Mouse (Mus musculus) left cerebral cortex, postnatal 4 days (tissue): ENCODE measurements at regions not wholly inside any gene's neighbourhood (a gene's known extent, or its start where the extent isn't known, plus 50 kb on each side); places are given as distances from the start of the nearest gene placed in this dataset.
A peak's percentile ranks its signal among the peaks of the same experiment; 100 is the strongest.

Experiments
- DNase-seq: peaks from one replicate; pipeline ENCODE4 v3.0.0-alpha.2; 2022
- intact Hi-C: fragments of 180-260 bp; cut with DNase I; formaldehyde crosslinking; loops from one replicate; pipeline ENCODE4 v1.15.1; 2025

GRCm38 (mm10) chr1:114456406-114456805 lies 1228.2 kb upstream of the Cntnap5a start:
- DNase-seq: no peak
- intact Hi-C loops: no loop called here

- intact Hi-C loops: no loop called here
- DNase-seq: no peak
These were observed 1188.1 kb upstream of the Cntnap5a start for GRCm38 (mm10) chr1:114496455-114496854.

- no peak for DNase-seq
- intact Hi-C loops: no loop called here
These were observed 1168.8 kb upstream of the Cntnap5a start for GRCm38 (mm10) chr1:114515709-114516108.

- DNase-seq: no peak
- intact Hi-C loops: no loop called here
These were observed 1164.7 kb upstream of the Cntnap5a start for GRCm38 (mm10) chr1:114519860-114520259.

- intact Hi-C loops: no loop called here
- peak; percentile 35 for DNase-seq
These were observed 1156.0 kb upstream of the Cntnap5a start for GRCm38 (mm10) chr1:114528545-114528944.

- intact Hi-C loops: no loop called here
These were observed 1150.7 kb upstream of the Cntnap5a start for GRCm38 (mm10) chr1:114533881-114534280.

GRCm38 (mm10) chr1:114546997-114547396 lies 1137.6 kb upstream of the Cntnap5a start:
- no peak for DNase-seq
- intact Hi-C loops: no loop called here

More at GRCm38 (mm10) chr1:114533881-114534280, 1150.7 kb upstream of the Cntnap5a start:
- DNase-seq: no peak

- DNase-seq: no peak
- intact Hi-C loops: no loop called here
These were observed 1131.8 kb upstream of the Cntnap5a start for GRCm38 (mm10) chr1:114552719-114553118.

- intact Hi-C loops: no loop called here
- DNase-seq: no peak
These were observed 1130.1 kb upstream of the Cntnap5a start for GRCm38 (mm10) chr1:114554453-114554852.
